Mouse (Mus musculus) liver, embryonic 14.5 days (tissue): ENCODE results near the gene Mecom. TPM values are rescaled to one million over a fixed set of nuclear protein-coding genes. Genes with fewer than 3 reads are reported as not detected.

Experiments used
- ATAC-seq: fragments of 200-750 bp; cut with Nextera tagmentation; 2 replicates; pipeline ENCODE4 v1.8.0; 2017; ENCODE audit warnings: moderate number of reproducible peaks, mild to moderate bottlenecking, moderate library complexity; ENCODE audit not compliant: insufficient read depth
- DNase-seq, 3 experiments: peaks; one replicate each; pipeline ENCODE4 v3.0.0-alpha.2; 2012 to 2013; ENCODE audit warnings: low read depth in 3 of 3, low spot score in 3 of 3
- H3K27ac ChIP-seq: fragments of 300-500 bp; sonication (generic); 2 replicates; pipeline ENCODE4 v1.5.1; 2014; ENCODE audit warnings: moderate library complexity, mild to moderate bottlenecking, control low read depth, inconsistent platforms
- H3K27me3 ChIP-seq: fragments of 300-500 bp; sonication (generic); 2 replicates; pipeline ENCODE4 v1.6.1; 2014; ENCODE audit warnings: mild to moderate bottlenecking, low read length, moderate library complexity; ENCODE audit not compliant: control insufficient read depth, insufficient read depth
- H3K36me3 ChIP-seq: fragments of 300-500 bp; sonication (generic); replicated peaks from 2 replicates; pipeline ENCODE4 v1.6.1; 2014; ENCODE audit warnings: low read depth; ENCODE audit not compliant: control insufficient read depth, insufficient read depth
- H3K4me1 ChIP-seq, 2 experiments: fragments of 200-500 bp in 1 of 2; fragments of 300-500 bp in 1 of 2; sonication (generic) in 1 of 2; replicated peaks; 2 replicates each; pipeline ENCODE4 v1.6.1; 2012 to 2014; ENCODE audit warnings: antibody characterized with exemption in 1 of 2, inconsistent platforms in 1 of 2, low read length in 1 of 2; ENCODE audit not compliant: control insufficient read depth in 2 of 2, insufficient read depth in 2 of 2
- H3K4me2 ChIP-seq: fragments of 300-500 bp; sonication (generic); 2 replicates; pipeline ENCODE4 v1.6.1; 2014; ENCODE audit warnings: low read depth, mild to moderate bottlenecking, control low read depth, moderate library complexity
- H3K4me3 ChIP-seq, 2 experiments: fragments of 200-500 bp in 1 of 2; fragments of 300-500 bp in 1 of 2; sonication (generic) in 1 of 2; 2 replicates each; pipeline ENCODE4 v1.5.1; 2012 to 2014; ENCODE audit warnings: low read depth in 2 of 2, low read length in 2 of 2, mild to moderate bottlenecking in 2 of 2, control low read depth in 1 of 2, inconsistent platforms in 1 of 2, moderate library complexity in 1 of 2; ENCODE audit not compliant: insufficient read depth in 1 of 2
- H3K9ac ChIP-seq: fragments of 300-500 bp; sonication (generic); replicated peaks from 2 replicates; pipeline ENCODE4 v1.6.1; 2014; ENCODE audit warnings: mild to moderate bottlenecking, control low read depth, moderate library complexity
- H3K9me3 ChIP-seq: fragments of 300-500 bp; sonication (generic); 2 replicates; pipeline ENCODE4 v1.6.1; 2016; ENCODE audit warnings: low read length, mixed read lengths; ENCODE audit not compliant: control insufficient read depth
- CTCF ChIP-seq: IDR thresholded peaks from 2 replicates; pipeline ENCODE4 v1.5.1; 2016; ENCODE audit warnings: antibody characterized with exemption, low read depth, control low read depth
- EP300 ChIP-seq: IDR thresholded peaks from 2 replicates; pipeline ENCODE4 v1.6.1; 2016; ENCODE audit warnings: antibody characterized with exemption, low read depth
- WGBS: fragments of 180-500 bp; shearing (Covaris S2); extraction: QIAGEN DNeasy Blood & Tissue Kit; methylation state at CpG from one replicate; pipeline ENCODE4 v1.1.7; 2014; ENCODE audit not compliant: insufficient replicate concordance; 5-methylcytosine and 5-hydroxymethylcytosine counted together
- polyA plus RNA-seq, 2 experiments: library from polyadenylated mRNA; depleted of rRNA in 1 of 2; stranded (reverse) in 1 of 2; unstranded in 1 of 2; fragments of >200 nt; fragmentation: Nextera tagmentation in 1 of 2; extraction: Ambion mirVana in 1 of 2; gene quantifications; 2 replicates each; pipeline versions ENCODE4 v1.2.1 to v1.2.3; 2012 to 2014

The Mecom gene
- polyA plus RNA-seq, 2 experiments = 0.67 to 0.75 TPM

GRCm38 (mm10) chr3:30392218-30392617 is 155.6 kb downstream of the Mecom start:
- no peaks in the 10 kb centered on the region for H3K4me1 ChIP-seq

GRCm38 (mm10) chr3:30390346-30390745 is 157.5 kb downstream of the Mecom start:
- TF ChIP-seq CTCF (no peak), EP300 (no peak)
- no peaks in the 10 kb centered on the region for H3K4me1 ChIP-seq
- H3K36me3 ChIP-seq = no peaks in the 10 kb centered on the region
- DNase-seq (no peak), ATAC-seq (no peak)
- no peaks in the 10 kb centered on the region for H3K9me3 ChIP-seq
- no peak overlapping the region for H3K27ac ChIP-seq
- H3K27me3 ChIP-seq = no peaks in the 10 kb centered on the region
- no peak overlapping the region for H3K9ac ChIP-seq
- H3K4me2 ChIP-seq = no peak overlapping the region
- WGBS = 54% methylated on average over 5 of the region's 5 CpGs
- H3K4me3 ChIP-seq = no peak overlapping the region

More at GRCm38 (mm10) chr3:30392218-30392617, 155.6 kb downstream of the Mecom start:
- no peaks in the 10 kb centered on the region for H3K27me3 ChIP-seq
- H3K36me3 ChIP-seq = no peaks in the 10 kb centered on the region
- WGBS = 48% methylated on average over 4 of the region's 4 CpGs
- no peak overlapping the region for H3K27ac ChIP-seq
- no peak overlapping the region for H3K9ac ChIP-seq
- no peak overlapping the region for H3K4me3 ChIP-seq
- no peaks in the 10 kb centered on the region for H3K9me3 ChIP-seq
- ATAC-seq = no peak
- TF ChIP-seq CTCF (no peak), EP300 (no peak)
- DNase-seq = no peak
- no peak overlapping the region for H3K4me2 ChIP-seq

- no peaks in the 10 kb centered on the region for H3K4me1 ChIP-seq
- H3K4me2 ChIP-seq = no peak overlapping the region
- no peaks in the 10 kb centered on the region for H3K9me3 ChIP-seq
- DNase-seq = no peak
- no peaks in the 10 kb centered on the region for H3K36me3 ChIP-seq
- H3K27me3 ChIP-seq = no peaks in the 10 kb centered on the region
- H3K4me3 ChIP-seq = no peak overlapping the region
- no peak for ATAC-seq
- no peak overlapping the region for H3K9ac ChIP-seq
- H3K27ac ChIP-seq = no peak overlapping the region
- TF ChIP-seq CTCF (no peak), EP300 (no peak)
- WGBS = 65% methylated on average over 4 of the region's 4 CpGs
These were observed 167.5 kb downstream of the Mecom start for GRCm38 (mm10) chr3:30380273-30380672.

GRCm38 (mm10) chr3:30379301-30379700 is 168.5 kb downstream of the Mecom start:
- WGBS = 41% methylated on average over 6 of the region's 6 CpGs
- H3K9ac ChIP-seq = no peak overlapping the region
- TF ChIP-seq EP300 (no peak), CTCF (no peak)

GRCm38 (mm10) chr3:30371472-30371871 is 176.3 kb downstream of the Mecom start:
- no peak overlapping the region for H3K9ac ChIP-seq
- H3K4me2 ChIP-seq = no peak overlapping the region
- ATAC-seq = no peak
- no peaks in the 10 kb centered on the region for H3K27me3 ChIP-seq
- DNase-seq = no peak
- no peak overlapping the region for H3K27ac ChIP-seq
- no peak overlapping the region for H3K4me3 ChIP-seq
- H3K4me1 ChIP-seq = no peaks in the 10 kb centered on the region
- TF ChIP-seq CTCF (no peak), EP300 (no peak)
- WGBS = 57% methylated on average over 7 of the region's 7 CpGs
- H3K9me3 ChIP-seq = no peaks in the 10 kb centered on the region
- no peaks in the 10 kb centered on the region for H3K36me3 ChIP-seq

More at GRCm38 (mm10) chr3:30379301-30379700, 168.5 kb downstream of the Mecom start:
- H3K27ac ChIP-seq = no peak overlapping the region
- no peak for ATAC-seq
- no peak overlapping the region for H3K4me3 ChIP-seq
- no peaks in the 10 kb centered on the region for H3K4me1 ChIP-seq
- H3K4me2 ChIP-seq = no peak overlapping the region
- H3K9me3 ChIP-seq = no peaks in the 10 kb centered on the region
- no peaks in the 10 kb centered on the region for H3K36me3 ChIP-seq
- no peak for DNase-seq
- H3K27me3 ChIP-seq = no peaks in the 10 kb centered on the region
